In genomic region chr19:40402155-40402963, GRCm38 (mm10) we compare ENCODE assay signal across 10 mouse cellular contexts.
DNase-seq lines count a peak whose midpoint lies in the region; ATAC-seq lines count a peak whose summit lies in the region.
"Had no signal": no experiment of that assay in that cellular context is flagged by ENCODE, and none has a peak within 500 bp of the region (broad histone marks: within the 10 kb centered on the region; RNA-seq: fewer than 3 reads in every experiment).

No protein-coding gene starts in this region.

- H3K27me3 ChIP-seq in kidney, embryonic 14.5 days (ENCODE audit: control insufficient read depth, insufficient read depth, low read length): no peaks in the 10 kb centered on the region
- no peaks in the 10 kb centered on the region for H3K27me3 ChIP-seq in heart, embryonic 12.5 days (replicated peaks)
- no peaks in the 10 kb centered on the region for H3K27me3 ChIP-seq in splenic B cell, adult 2 months (ENCODE audit: control insufficient read depth, insufficient read depth, low read length, poor library complexity, severe bottlenecking)
- H3K27me3 ChIP-seq: limb, embryonic 15.5 days had no signal

- no peaks in the 10 kb centered on the region for H3K36me3 ChIP-seq in kidney, embryonic 14.5 days (ENCODE audit: control insufficient read depth, insufficient read depth, low read length)
- peaks cover 11% of the 10 kb centered on the region; the same call in 1 of the 2 replicates for H3K36me3 ChIP-seq in heart, embryonic 12.5 days
- H3K36me3 ChIP-seq in splenic B cell, adult 2 months (ENCODE audit: control insufficient read depth, insufficient read depth, low read length, poor library complexity, severe bottlenecking): no peaks in the 10 kb centered on the region
- H3K36me3 ChIP-seq: limb, embryonic 15.5 days had no signal

- peaks cover 32% of the 10 kb centered on the region for H3K4me1 ChIP-seq in kidney, embryonic 14.5 days (ENCODE audit: control insufficient read depth, insufficient read depth, low read length)
- peaks cover 61% of the 10 kb centered on the region for H3K4me1 ChIP-seq in heart, embryonic 12.5 days (replicated peaks)

- H3K4me2 ChIP-seq in kidney, embryonic 14.5 days (replicated peaks; ENCODE audit: low read depth, low read length): no peak overlapping the region
- H3K4me2 ChIP-seq in heart, embryonic 12.5 days: no peak overlapping the region
- H3K4me2 ChIP-seq: limb, embryonic 15.5 days had no signal

- H3K9ac ChIP-seq in kidney, embryonic 14.5 days (ENCODE audit: low read depth, low read length): no peak overlapping the region
- H3K9ac ChIP-seq in heart, embryonic 12.5 days: no peak overlapping the region
- H3K9ac ChIP-seq: limb, embryonic 15.5 days had no signal

- 56% methylated on average over 15 of the region's 15 CpGs for WGBS in kidney, embryonic 14.5 days
- 44% methylated on average over 15 of the region's 15 CpGs for WGBS in heart, embryonic 12.5 days

- no peak overlapping the region; the same call in 1 of the 2 replicates for H3K27ac ChIP-seq in kidney, embryonic 14.5 days (ENCODE audit: low read depth, low read length)
- H3K27ac ChIP-seq in heart, embryonic 12.5 days (ENCODE audit: poor library complexity, severe bottlenecking): peak overlapping the region; percentile 47
- H3K27ac ChIP-seq: limb, embryonic 15.5 days had no signal

- ATAC-seq in kidney, embryonic 14.5 days (ENCODE audit: low FRiP score, low TSS enrichment): no peak
- no peak for ATAC-seq in heart, embryonic 12.5 days (ENCODE audit: insufficient number of reproducible peaks, low FRiP score)

- no peak overlapping the region for H3K4me3 ChIP-seq in kidney, embryonic 14.5 days (ENCODE audit: low read length)
- H3K4me3 ChIP-seq in heart, embryonic 12.5 days: no peak overlapping the region
- H3K4me3 ChIP-seq: limb, embryonic 15.5 days had no signal

- DNase-seq in kidney, adult 18-20 months: peak; percentile 48
- peak; percentile 62 to 78 for DNase-seq in kidney, postnatal 25 days
- peak; percentile 21 for DNase-seq in splenic B cell, adult 2 months (ENCODE audit: low read depth, low spot score)
- no peak for DNase-seq in thymus, postnatal 36 days
- DNase-seq in MN1 (ENCODE audit: low spot score): no peak
- no peak for DNase-seq in spleen, postnatal 14 days (ENCODE audit: low spot score in 2 of 2)
- DNase-seq: adrenal gland, postnatal 36 days had no signal

- H3K9me3 ChIP-seq in kidney, embryonic 14.5 days (ENCODE audit: control insufficient read depth, low read length): no peaks in the 10 kb centered on the region
- H3K9me3 ChIP-seq in heart, embryonic 12.5 days (replicated peaks): no peaks in the 10 kb centered on the region
- H3K9me3 ChIP-seq: limb, embryonic 15.5 days had no signal

Comparison
In these comparisons a context has a peak if more than half of its experiments do, and no peak if none do; other contexts are left out.
1. DNase-seq: peak in kidney, adult 18-20 months (single experiment), kidney, postnatal 25 days (2 of 2) and splenic B cell, adult 2 months (single experiment); none in thymus, postnatal 36 days (0 of 2), MN1 (single experiment) and spleen, postnatal 14 days (0 of 2).